Mouse (Mus musculus) adrenal gland, adult 8-10 months (tissue): Measurements from ENCODE around the gene Kcmf1. TPM values are rescaled to one million over a fixed set of nuclear protein-coding genes. Genes with fewer than 3 reads are reported as not detected.

Experiments used
- total RNA-seq, 4 experiments: library from RNA; stranded (reverse); gene quantifications; 2 replicates each; pipeline ENCODE4 v1.2.4; 2022

Gene Kcmf1
- total RNA-seq, 4 experiments from 2014 or later = 70.8 to 89.2 (median 76.8) TPM

Other genes with a start within 250 kb of the Kcmf1 start
- gene Tcf7l1, start 110.7 kb downstream of the Kcmf1 start, total RNA-seq = 10 to 100 TPM in 2 of 4 experiments, 1 to 10 TPM in 2; 8.2 to 21.0 (median 12.2) TPM
- gene Tmsb10, start 58.8 kb upstream of the Kcmf1 start, total RNA-seq = 100 to 1,000 TPM in 3 of 4 experiments, 10 to 100 TPM in 1; 94.6 to 217 (median 164) TPM